Mouse (Mus musculus): ENCODE measurements at regions not wholly inside any gene's neighbourhood (a gene's known extent, or its start where the extent isn't known, plus 50 kb on each side); places are given as distances from the start of the nearest gene placed in this dataset.
A peak's percentile ranks its signal among the peaks of the same experiment; 100 is the strongest.

DNA sequence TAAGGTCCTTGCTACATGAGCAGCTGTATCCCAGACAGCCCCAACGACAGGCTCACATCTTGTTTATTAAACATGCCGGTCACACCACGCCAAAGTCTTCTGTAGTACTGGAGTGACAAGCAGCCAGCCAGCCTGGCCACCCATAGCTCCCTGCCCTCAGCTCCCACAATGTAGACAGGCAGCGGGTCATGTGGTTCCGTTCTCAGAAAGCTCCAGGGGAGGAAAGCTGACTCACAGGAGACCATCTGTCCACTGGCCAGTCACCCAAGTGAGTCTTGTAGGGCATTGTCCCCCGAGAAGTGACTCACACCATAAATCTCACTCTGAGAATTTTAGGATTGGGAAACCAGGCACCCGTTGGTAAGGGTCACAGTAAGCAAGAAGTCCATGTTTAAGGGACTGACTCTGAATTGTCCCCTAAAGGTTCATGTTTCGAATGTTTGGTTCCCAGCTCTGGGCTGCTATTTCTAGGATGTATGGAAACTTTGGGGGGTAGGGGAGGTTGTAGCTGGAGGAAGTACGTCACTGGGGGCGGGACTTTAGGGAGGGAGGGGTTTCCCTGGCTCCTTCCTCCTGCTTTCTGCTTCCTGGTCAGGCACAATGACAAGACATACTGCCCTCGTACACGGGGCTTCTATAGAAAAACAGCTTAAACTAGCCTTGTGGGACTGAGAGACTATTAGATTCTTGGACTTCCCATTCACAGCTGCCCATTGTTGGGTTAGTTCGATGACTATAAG lies 203.0 kb upstream of the Tbx3 start:
- H3K79me3 ChIP-seq (ENCODE audit: low read depth) = no peaks in the 10 kb centered on the region
- TF ChIP-seq MYOG (IDR thresholded peaks at IDR 0.05; ENCODE audit: control insufficient read depth, extremely low read depth, insufficient read length) (no peak), MAX (IDR thresholded peaks at IDR 0.05) (no peak), FOSL1 (IDR thresholded peaks at IDR 0.05; ENCODE audit: insufficient read depth, low read length, poor library complexity, severe bottlenecking) (peak; percentile 56), CTCF (IDR thresholded peaks at IDR 0.05; ENCODE audit: control insufficient read depth, insufficient read depth, insufficient read length) (no peak), CEBPB (IDR thresholded peaks at IDR 0.05; ENCODE audit: low read depth) (peak; percentile 68), MYOD1 (IDR thresholded peaks at IDR 0.05; ENCODE audit: control insufficient read depth, insufficient read length, low read depth) (peak; percentile 75), USF1 (IDR thresholded peaks at IDR 0.05; ENCODE audit: low read depth) (peak; percentile 76)
- no peaks in the 10 kb centered on the region for H3K79me2 ChIP-seq (ENCODE audit: control insufficient read depth, insufficient read depth)
- H3K4me3 ChIP-seq (ENCODE audit: insufficient read depth, poor library complexity, severe bottlenecking) = no peak overlapping the region
- H3K27me3 ChIP-seq (ENCODE audit: control insufficient read depth, insufficient read depth, insufficient read length) = no peaks in the 10 kb centered on the region
- no peak overlapping the region for H3ac ChIP-seq (ENCODE audit: control insufficient read depth, insufficient read length, low read depth)
- H3K36me3 ChIP-seq (ENCODE audit: control insufficient read depth, insufficient read depth) = no peaks in the 10 kb centered on the region

DNA sequence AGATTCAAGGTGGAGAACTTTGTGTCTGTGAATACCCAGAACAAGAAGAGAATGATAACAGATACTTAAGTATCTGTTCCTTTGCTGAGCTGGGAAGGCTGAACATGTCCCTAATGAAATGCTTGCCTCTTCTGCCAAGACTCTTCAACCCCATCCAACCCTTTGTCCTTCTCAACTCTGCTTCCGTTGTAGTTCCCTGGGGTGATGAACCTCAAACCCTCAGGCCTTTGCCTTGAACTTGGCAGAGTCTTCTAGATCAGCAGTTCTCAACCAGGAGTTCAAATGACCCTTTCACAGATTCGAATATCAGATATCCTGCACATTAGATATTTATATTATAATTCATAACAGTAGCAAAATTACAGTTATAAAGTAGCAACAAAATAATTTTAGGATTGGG lies 192.5 kb upstream of the Tbx3 start:
- no peaks in the 10 kb centered on the region for H3K36me3 ChIP-seq (ENCODE audit: control insufficient read depth, insufficient read depth)
- no peaks in the 10 kb centered on the region for H3K27me3 ChIP-seq (ENCODE audit: control insufficient read depth, insufficient read depth, insufficient read length)
- TF ChIP-seq MYOG (IDR thresholded peaks at IDR 0.05; ENCODE audit: control insufficient read depth, extremely low read depth, insufficient read length) (no peak), CTCF (IDR thresholded peaks at IDR 0.05; ENCODE audit: control insufficient read depth, insufficient read depth, insufficient read length) (no peak)
- H3K79me2 ChIP-seq (ENCODE audit: control insufficient read depth, insufficient read depth) = no peaks in the 10 kb centered on the region
- no peaks in the 10 kb centered on the region for H3K79me3 ChIP-seq (ENCODE audit: low read depth)
- H3ac ChIP-seq (ENCODE audit: control insufficient read depth, insufficient read length, low read depth) = no peak overlapping the region
- no peak overlapping the region for H3K4me3 ChIP-seq (ENCODE audit: insufficient read depth, poor library complexity, severe bottlenecking)

DNA sequence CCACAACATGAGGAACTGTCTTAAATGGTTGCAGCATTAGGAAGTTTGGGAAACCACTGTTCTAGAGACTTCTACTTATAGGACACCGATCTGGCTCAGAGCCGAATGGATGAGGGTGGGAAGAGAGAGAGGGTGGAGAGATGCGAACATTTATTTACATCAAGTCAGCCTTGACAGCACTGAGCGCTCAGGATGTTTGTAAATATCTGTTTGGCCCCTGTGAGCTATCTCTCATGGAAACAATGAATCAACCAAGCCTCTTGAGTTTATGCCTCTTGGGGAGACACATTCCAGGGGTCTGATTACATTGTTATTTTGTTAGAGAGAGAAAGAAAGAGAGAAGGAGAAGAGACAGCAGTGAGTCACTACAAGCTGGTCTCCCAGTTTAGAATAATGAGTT lies 192.1 kb upstream of the Tbx3 start:
- no peaks in the 10 kb centered on the region for H3K36me3 ChIP-seq (ENCODE audit: control insufficient read depth, insufficient read depth)
- TF ChIP-seq CEBPB (IDR thresholded peaks at IDR 0.05; ENCODE audit: low read depth) (no peak), MYOD1 (IDR thresholded peaks at IDR 0.05; ENCODE audit: control insufficient read depth, insufficient read length, low read depth) (no peak), USF1 (IDR thresholded peaks at IDR 0.05; ENCODE audit: low read depth) (no peak), CTCF (IDR thresholded peaks at IDR 0.05; ENCODE audit: control insufficient read depth, insufficient read depth, insufficient read length) (no peak), FOSL1 (IDR thresholded peaks at IDR 0.05; ENCODE audit: insufficient read depth, low read length, poor library complexity, severe bottlenecking) (no peak), MYOG (IDR thresholded peaks at IDR 0.05; ENCODE audit: control insufficient read depth, extremely low read depth, insufficient read length) (no peak), MAX (IDR thresholded peaks at IDR 0.05) (no peak)
- H3K79me2 ChIP-seq (ENCODE audit: control insufficient read depth, insufficient read depth) = no peaks in the 10 kb centered on the region

DNA sequence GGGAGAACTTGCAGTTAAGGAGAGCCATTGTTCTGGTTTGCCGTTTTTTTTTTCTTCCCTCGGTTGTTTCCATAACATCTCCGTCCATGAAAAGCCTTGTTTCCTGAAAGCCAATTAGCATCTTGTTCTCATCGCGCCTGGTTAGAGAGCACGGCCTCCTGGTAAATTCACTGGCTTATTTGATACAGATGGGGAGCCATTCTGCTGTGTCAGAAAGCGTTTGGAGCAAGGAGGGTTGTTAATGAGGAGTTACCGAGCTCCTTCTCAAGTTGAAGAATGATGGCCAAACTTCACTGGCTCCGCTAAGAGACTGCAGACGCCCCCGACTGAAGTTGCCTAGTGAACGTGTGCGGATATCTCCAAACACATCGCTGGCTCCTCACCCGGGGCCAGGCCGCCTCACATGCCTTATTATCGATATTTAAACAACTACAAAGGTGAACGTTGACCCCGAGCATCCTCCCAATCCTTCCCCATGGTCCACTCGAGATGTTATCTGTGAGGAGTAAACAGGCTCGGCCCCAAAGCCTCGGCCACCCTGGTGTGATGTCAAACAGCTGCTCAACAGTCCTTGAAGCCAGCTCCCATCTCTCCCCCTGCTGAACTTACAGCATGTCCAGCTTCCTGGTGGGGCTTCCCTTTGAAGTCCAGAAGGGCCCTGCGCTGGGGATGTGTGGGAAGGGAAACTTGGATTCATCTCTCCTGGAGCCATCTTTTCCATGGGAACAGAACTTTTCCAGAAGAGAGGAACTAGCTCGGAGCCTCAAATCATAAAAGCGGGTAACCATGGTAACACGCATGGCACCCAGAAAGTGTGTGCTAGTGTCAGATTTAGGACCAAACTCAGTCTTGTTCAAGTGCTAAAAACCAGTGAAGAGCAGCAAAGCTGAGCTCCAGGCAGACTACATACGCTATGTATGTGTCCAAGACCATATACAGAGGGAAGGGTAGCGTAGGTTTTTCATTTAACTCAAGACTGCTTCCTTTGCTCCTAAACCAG lies 190.0 kb upstream of the Tbx3 start:
- no peaks in the 10 kb centered on the region for H3K36me3 ChIP-seq (ENCODE audit: control insufficient read depth, insufficient read depth)
- no peaks in the 10 kb centered on the region for H3K79me3 ChIP-seq (ENCODE audit: low read depth)
- H3K79me2 ChIP-seq (ENCODE audit: control insufficient read depth, insufficient read depth) = no peaks in the 10 kb centered on the region
- no peak overlapping the region for H3K4me3 ChIP-seq (ENCODE audit: insufficient read depth, poor library complexity, severe bottlenecking)
- no peak for TF ChIP-seq MYOD1 (IDR thresholded peaks at IDR 0.05; ENCODE audit: control insufficient read depth, insufficient read length, low read depth)
- no peak for TF ChIP-seq MAX (IDR thresholded peaks at IDR 0.05)
- TF ChIP-seq CEBPB (IDR thresholded peaks at IDR 0.05; ENCODE audit: low read depth) = no peak
- TF ChIP-seq USF1 (IDR thresholded peaks at IDR 0.05; ENCODE audit: low read depth) = no peak
- no peak for TF ChIP-seq FOSL1 (IDR thresholded peaks at IDR 0.05; ENCODE audit: insufficient read depth, low read length, poor library complexity, severe bottlenecking)
- no peak for TF ChIP-seq MYOG (IDR thresholded peaks at IDR 0.05; ENCODE audit: control insufficient read depth, extremely low read depth, insufficient read length)
- TF ChIP-seq CTCF (IDR thresholded peaks at IDR 0.05; ENCODE audit: control insufficient read depth, insufficient read depth, insufficient read length) = no peak
- no peaks in the 10 kb centered on the region for H3K27me3 ChIP-seq (ENCODE audit: control insufficient read depth, insufficient read depth, insufficient read length)
- no peak overlapping the region for H3ac ChIP-seq (ENCODE audit: control insufficient read depth, insufficient read length, low read depth)

More for the DNA sequence above, 192.1 kb upstream of the Tbx3 start:
- Histone ChIP-seq H3ac (ENCODE audit: control insufficient read depth, insufficient read length, low read depth) (no peak overlapping the region), H3K4me3 (ENCODE audit: insufficient read depth, poor library complexity, severe bottlenecking) (no peak overlapping the region), H3K27me3 (ENCODE audit: control insufficient read depth, insufficient read depth, insufficient read length) (no peaks in the 10 kb centered on the region), H3K79me3 (ENCODE audit: low read depth) (no peaks in the 10 kb centered on the region)

DNA sequence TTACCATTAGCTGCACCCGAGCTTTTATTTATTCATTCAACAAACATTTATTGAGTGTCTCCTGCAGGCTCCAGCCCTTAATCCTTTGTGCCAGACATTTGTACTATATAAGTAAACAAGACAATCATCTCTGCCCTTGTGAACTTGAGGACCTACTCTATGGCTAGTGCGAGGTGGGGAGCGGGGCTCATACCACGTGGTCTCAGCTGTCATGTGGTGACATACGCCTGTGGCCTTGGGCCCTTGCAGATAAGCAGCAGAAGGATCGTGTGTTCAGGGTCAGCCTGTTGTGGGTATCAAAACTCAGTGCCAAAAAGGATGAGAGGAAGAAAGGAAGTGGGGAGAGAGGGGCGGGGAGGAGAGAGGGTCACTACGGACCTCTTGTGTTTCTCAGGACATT lies 186.8 kb upstream of the Tbx3 start:
- Histone ChIP-seq H3K27me3 (ENCODE audit: control insufficient read depth, insufficient read depth, insufficient read length) (no peaks in the 10 kb centered on the region), H3K79me2 (ENCODE audit: control insufficient read depth, insufficient read depth) (no peaks in the 10 kb centered on the region), H3K36me3 (ENCODE audit: control insufficient read depth, insufficient read depth) (no peaks in the 10 kb centered on the region), H3K79me3 (ENCODE audit: low read depth) (no peaks in the 10 kb centered on the region), H3ac (ENCODE audit: control insufficient read depth, insufficient read length, low read depth) (no peak overlapping the region), H3K4me3 (ENCODE audit: insufficient read depth, poor library complexity, severe bottlenecking) (no peak overlapping the region)
- no peak for TF ChIP-seq USF1 (IDR thresholded peaks at IDR 0.05; ENCODE audit: low read depth)
- no peak for TF ChIP-seq MYOD1 (IDR thresholded peaks at IDR 0.05; ENCODE audit: control insufficient read depth, insufficient read length, low read depth)
- TF ChIP-seq CEBPB (IDR thresholded peaks at IDR 0.05; ENCODE audit: low read depth) = no peak
- TF ChIP-seq FOSL1 (IDR thresholded peaks at IDR 0.05; ENCODE audit: insufficient read depth, low read length, poor library complexity, severe bottlenecking) = no peak
- no peak for TF ChIP-seq MYOG (IDR thresholded peaks at IDR 0.05; ENCODE audit: control insufficient read depth, extremely low read depth, insufficient read length)
- no peak for TF ChIP-seq MAX (IDR thresholded peaks at IDR 0.05)
